Mouse (Mus musculus): ENCODE data around the gene Pcyt1a. TPM values are rescaled to one million over a fixed set of nuclear protein-coding genes. Genes with fewer than 3 reads are reported as not detected.

Gene Pcyt1a
- total and polyA plus RNA-seq, 3 experiments, result 36.9 to 53.7 TPM; not detected in 1

DNA sequence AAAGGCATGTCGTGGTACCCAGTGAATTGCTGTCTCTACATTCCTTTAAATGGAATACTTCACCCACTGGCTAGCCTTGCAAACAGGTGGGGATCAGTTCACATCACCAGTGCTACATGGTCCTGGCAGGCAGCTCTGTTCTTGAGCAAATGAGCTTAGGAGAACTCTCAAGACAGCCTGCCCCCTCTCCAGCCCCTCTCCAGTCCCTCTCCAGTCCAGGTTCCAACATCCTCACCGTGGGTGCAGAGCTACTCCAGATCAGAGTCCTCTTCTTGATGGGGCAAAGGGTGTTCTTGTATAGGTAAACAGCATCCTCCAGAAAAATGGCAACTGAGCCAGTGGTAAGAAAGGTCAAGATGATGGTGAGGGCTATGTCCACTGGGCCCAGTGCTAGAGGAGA lies 48.7 kb downstream of the Pcyt1a start:
- Histone ChIP-seq H3K36me3 (ENCODE audit: control insufficient read depth in 1 of 2, insufficient read depth in 2 of 2, low read length in 2 of 2) (no peaks in the 10 kb centered on the region), H3K4me1 (ENCODE audit: control insufficient read depth in 1 of 2, insufficient read depth in 2 of 2, low read length in 2 of 2) (no peaks in the 10 kb centered on the region), H3K27me3 (ENCODE audit: control insufficient read depth in 1 of 2, insufficient read depth in 2 of 2, low read length in 2 of 2) (no peaks in the 10 kb centered on the region), H3K27ac (ENCODE audit: control insufficient read depth, low read depth, low read length) (no peak overlapping the region), H3K4me3 (ENCODE audit: control insufficient read depth in 1 of 2, insufficient read depth in 1 of 2, low read depth in 2 of 2, low read length in 2 of 2) (no peak overlapping the region), H3K79me2 (ENCODE audit: control insufficient read depth, insufficient read depth, low read length, poor library complexity) (no peaks in the 10 kb centered on the region), H3K9ac (ENCODE audit: control insufficient read depth, low read depth, low read length, poor library complexity, severe bottlenecking) (no peak overlapping the region), H3K9me3 (replicated peaks; ENCODE audit: insufficient read depth, low read length) (no peaks in the 10 kb centered on the region)
- DNase-seq (ENCODE audit: low read depth, low spot score), result no peak
- no peak for TF ChIP-seq CTCF (IDR thresholded peaks at IDR 0.05 in 2 of 3, conservative IDR thresholded peaks at IDR 0.05 in 1 of 3; ENCODE audit: control insufficient read depth in 1 of 3, insufficient read depth in 1 of 3, low read depth in 2 of 3, low read length in 3 of 3, poor library complexity in 1 of 3, severe bottlenecking in 1 of 3)
- TF ChIP-seq HCFC1 (IDR thresholded peaks at IDR 0.05; ENCODE audit: low read depth, low read length), result no peak
- no peak for TF ChIP-seq GABPA (IDR thresholded peaks at IDR 0.05; ENCODE audit: low read depth, low read length)
- no peak for TF ChIP-seq BHLHE40 (IDR thresholded peaks at IDR 0.05; ENCODE audit: borderline replicate concordance, low read depth, low read length)
- TF ChIP-seq E2F4 (IDR thresholded peaks at IDR 0.05; ENCODE audit: borderline replicate concordance, low read depth, low read length), result no peak
- no peak for TF ChIP-seq SIN3A (IDR thresholded peaks at IDR 0.05; ENCODE audit: low read length)
- no peak for TF ChIP-seq MAX (IDR thresholded peaks at IDR 0.05; ENCODE audit: low read length)
- no peak for TF ChIP-seq UBTF (IDR thresholded peaks at IDR 0.05; ENCODE audit: borderline replicate concordance, insufficient read depth, low read depth, low read length)
- no peak for TF ChIP-seq POLR2AphosphoS2 (IDR thresholded peaks at IDR 0.05; ENCODE audit: low read length)
- TF ChIP-seq MYB (IDR thresholded peaks at IDR 0.05; ENCODE audit: low read depth, low read length), result no peak
- TF ChIP-seq MEF2A (IDR thresholded peaks at IDR 0.05; ENCODE audit: extremely low read depth, insufficient replicate concordance, low read depth, low read length, poor library complexity, severe bottlenecking), result no peak
- no peak for TF ChIP-seq GATA1 (IDR thresholded peaks at IDR 0.05; ENCODE audit: low read depth, low read length)
- no peak for TF ChIP-seq NELFE (IDR thresholded peaks at IDR 0.05; ENCODE audit: low read depth, low read length)
- TF ChIP-seq NRF1 (IDR thresholded peaks at IDR 0.05; ENCODE audit: insufficient read depth, low read depth, low read length, poor library complexity, severe bottlenecking), result no peak
- TF ChIP-seq JUND (IDR thresholded peaks at IDR 0.05; ENCODE audit: low read depth, low read length), result no peak
- no peak for TF ChIP-seq MAZ (IDR thresholded peaks at IDR 0.05; ENCODE audit: low read depth, low read length)
- no peak for TF ChIP-seq CHD1 (IDR thresholded peaks at IDR 0.05; ENCODE audit: low read depth, low read length)
- TF ChIP-seq KAT2A (conservative IDR thresholded peaks at IDR 0.05; ENCODE audit: low read depth, low read length), result no peak
- no peak for TF ChIP-seq ZMIZ1 (IDR thresholded peaks at IDR 0.05; ENCODE audit: low read depth, low read length)

DNA sequence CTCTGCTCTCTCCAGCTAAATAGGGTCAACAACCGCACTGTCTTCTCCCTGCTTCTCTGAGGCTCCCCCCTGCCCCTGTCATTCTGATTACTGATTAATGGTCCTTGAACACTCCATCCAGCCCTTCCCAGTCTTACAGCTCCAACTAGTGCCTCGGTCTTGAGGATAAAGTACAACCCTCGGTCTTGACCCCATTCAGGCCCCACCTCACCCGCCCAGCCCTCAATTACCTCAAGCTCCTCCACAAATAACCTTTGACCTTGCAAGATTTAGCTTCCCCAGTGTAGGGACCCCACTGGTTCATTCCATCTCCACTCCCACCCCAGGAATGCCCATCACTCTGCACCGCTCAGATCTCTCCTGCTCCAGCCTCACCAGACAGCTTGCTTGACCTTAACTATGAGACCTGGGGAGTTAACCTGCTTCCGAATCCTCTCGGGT lies 53.7 kb downstream of the Pcyt1a start:
- TF ChIP-seq GATA1 (IDR thresholded peaks at IDR 0.05; ENCODE audit: low read depth, low read length) (no peak), CHD2 (IDR thresholded peaks at IDR 0.05; ENCODE audit: low read length) (no peak), MXI1 (IDR thresholded peaks at IDR 0.05; ENCODE audit: low read depth, low read length) (no peak), ZC3H11A (IDR thresholded peaks at IDR 0.05; ENCODE audit: low read depth, low read length) (no peak)
- Histone ChIP-seq H3K9me3 (replicated peaks; ENCODE audit: insufficient read depth, low read length) (no peaks in the 10 kb centered on the region), H3K27ac (ENCODE audit: control insufficient read depth, low read depth, low read length) (no peak overlapping the region), H3K4me1 (ENCODE audit: control insufficient read depth in 1 of 2, insufficient read depth in 2 of 2, low read length in 2 of 2) (peaks cover 2 to 16% of the 10 kb centered on the region in 2 experiments; a peak in 3 of 4 replicates), H3K36me3 (ENCODE audit: control insufficient read depth in 1 of 2, insufficient read depth in 2 of 2, low read length in 2 of 2) (peaks cover 0 to 9% of the 10 kb centered on the region in 2 experiments; a peak in 2 of 4 replicates), H3K79me2 (ENCODE audit: control insufficient read depth, insufficient read depth, low read length, poor library complexity) (no peaks in the 10 kb centered on the region; the same call in 1 of the 2 replicates), H3K4me3 (ENCODE audit: control insufficient read depth in 1 of 2, insufficient read depth in 1 of 2, low read depth in 2 of 2, low read length in 2 of 2) (no peak overlapping the region), H3K9ac (ENCODE audit: control insufficient read depth, low read depth, low read length, poor library complexity, severe bottlenecking) (no peak overlapping the region), H3K27me3 (ENCODE audit: control insufficient read depth in 1 of 2, insufficient read depth in 2 of 2, low read length in 2 of 2) (no peaks in the 10 kb centered on the region)
- no peak for DNase-seq (ENCODE audit: low read depth, low spot score)

Measured in MEL (cell line).